Mouse (Mus musculus) adrenal gland (tissue): ENCODE data around the gene Fmr1nb.
"Not testable (repeated sequence)": the region's sequence is repeated elsewhere in the genome, so short reads cannot be mapped to it uniquely, and the experiment has no call there.

ENCODE experiments used
- intact Hi-C: fragments of 180-260 bp; cut with DNase I; formaldehyde crosslinking; loops from one replicate; pipeline ENCODE4 v1.15.1; 2025
- long read RNA-seq, 2 experiments: library from polyadenylated mRNA; unstranded; transcript quantifications; one replicate each; pipeline ENCODE4 v2.0.0; 2020; ENCODE audit warnings: borderline replicate concordance in 1 of 2; ENCODE audit not compliant: insufficient replicate concordance in 1 of 2

Gene Fmr1nb
- long read RNA-seq, experiment 1, result 0 reads
- long read RNA-seq, experiment 2, partial matches to known transcripts, result 0 of 2 reads
- long read RNA-seq, experiment 2, other reads (novel, unspliced or antisense), result 1 of 2 reads

- intact Hi-C loops, result no loop called here
These were observed at the start of gene Fmr1nb for GRCm38 (mm10) chrX:68761606-68762005. Gene Fmr1nb, plus strand, starts transcription at chrX:68761839.

- intact Hi-C loops, result no loop called here
These were observed 24.7 kb upstream of the Fmr1nb start for GRCm38 (mm10) chrX:68736902-68737301.

- intact Hi-C loops, result no loop called here
These were observed 21.6 kb upstream of the Fmr1nb start for GRCm38 (mm10) chrX:68740088-68740487.

- intact Hi-C loops, result not testable (repeated sequence)
These were observed 58.8 kb downstream of the Fmr1nb start for GRCm38 (mm10) chrX:68820449-68820848.

GRCm38 (mm10) chrX:68821059-68821458, 59.4 kb downstream of the Fmr1nb start, which contains the start of gene Gm14698:
Gene Gm14698, plus strand, starts transcription at chrX:68821093.
- intact Hi-C loops, result not testable (repeated sequence)

- intact Hi-C loops, result no loop called here
These were observed 78.2 kb downstream of the Fmr1nb start for GRCm38 (mm10) chrX:68839548-68840444.
